Mouse (Mus musculus) left cerebral cortex, adult 18-20 months (tissue): ENCODE data around the gene Kif13a. TPM values are rescaled to one million over a fixed set of nuclear protein-coding genes. Genes with fewer than 3 reads are reported as not detected.

Experiments used
- DNase-seq, 2 experiments: peaks; one replicate each; pipeline ENCODE4 v3.0.0; 2021 to 2022; ENCODE audit warnings: low spot score in 2 of 2, mixed read lengths in 1 of 2
- total RNA-seq, 2 experiments: library from RNA; stranded (reverse); gene quantifications; 2 replicates each; pipeline ENCODE4 v1.2.3; 2021

The Kif13a gene
- total RNA-seq, 2 experiments from 2014 or later: 20.2 to 24.2 TPM

- DNase-seq: no peak
Measured at GRCm38 (mm10) chr13:46840676-46841075, 89.0 kb downstream of the Kif13a start.

GRCm38 (mm10) chr13:46839236-46839635 lies 90.4 kb downstream of the Kif13a start:
- no peak for DNase-seq

- DNase-seq: peak in 1 of 2 experiments; percentile 33
Measured at GRCm38 (mm10) chr13:46838551-46838950, 91.1 kb downstream of the Kif13a start.

- DNase-seq: peak in 1 of 2 experiments; percentile 22
Measured at GRCm38 (mm10) chr13:46835351-46835750, 94.3 kb downstream of the Kif13a start.

GRCm38 (mm10) chr13:46834805-46835204 lies 94.9 kb downstream of the Kif13a start:
- DNase-seq: no peak

- peak in 1 of 2 experiments; percentile 30 for DNase-seq
Measured at GRCm38 (mm10) chr13:46833586-46833985, 96.1 kb downstream of the Kif13a start.

- DNase-seq: no peak
Measured at GRCm38 (mm10) chr13:46832956-46833355, 96.7 kb downstream of the Kif13a start.

- DNase-seq: no peak
Measured at GRCm38 (mm10) chr13:46823271-46823670, 106.4 kb downstream of the Kif13a start.

- no peak for DNase-seq
Measured at GRCm38 (mm10) chr13:46822200-46822599, 107.5 kb downstream of the Kif13a start.

- no peak for DNase-seq
Measured at GRCm38 (mm10) chr13:46819729-46820223, 109.9 kb downstream of the Kif13a start.

GRCm38 (mm10) chr13:46819202-46819728 lies 110.4 kb downstream of the Kif13a start:
- no peak for DNase-seq

GRCm38 (mm10) chr13:46818374-46818773 lies 111.3 kb downstream of the Kif13a start:
- no peak for DNase-seq

- DNase-seq: no peak
Measured at GRCm38 (mm10) chr13:46812648-46813184, 117.0 kb downstream of the Kif13a start.

- no peak for DNase-seq
Measured at GRCm38 (mm10) chr13:46811696-46812095, 118.0 kb downstream of the Kif13a start.

- no peak for DNase-seq
Measured at GRCm38 (mm10) chr13:46810613-46811012, 119.1 kb downstream of the Kif13a start.

- peak in 1 of 2 experiments; percentile 43 for DNase-seq
Measured at GRCm38 (mm10) chr13:46810098-46810497, 119.6 kb downstream of the Kif13a start.

- DNase-seq: no peak
Measured at GRCm38 (mm10) chr13:46807901-46808300, 121.8 kb downstream of the Kif13a start.

- DNase-seq: no peak
Measured at GRCm38 (mm10) chr13:46801196-46801595, 128.5 kb downstream of the Kif13a start.

GRCm38 (mm10) chr13:46798156-46798555 lies 131.5 kb downstream of the Kif13a start:
- DNase-seq: peak; percentile 42 to 52

- DNase-seq: no peak
Measured at GRCm38 (mm10) chr13:46796381-46796780, 133.3 kb downstream of the Kif13a start.

GRCm38 (mm10) chr13:46793824-46794223 lies 135.8 kb downstream of the Kif13a start:
- no peak for DNase-seq

GRCm38 (mm10) chr13:46788452-46788851 lies 141.2 kb downstream of the Kif13a start:
- no peak for DNase-seq

GRCm38 (mm10) chr13:46786836-46787235 lies 142.8 kb downstream of the Kif13a start:
- DNase-seq: no peak
